Mouse (Mus musculus) adipose tissue, adult 10 weeks (tissue): Measurements from ENCODE around the gene Apobec2. TPM values are rescaled to one million over a fixed set of nuclear protein-coding genes. Genes with fewer than 3 reads are reported as not detected.

ENCODE experiments used
- polyA plus RNA-seq: library from polyadenylated mRNA; stranded (reverse); fragments of 350-450 nt; fragmentation: Illumina TruSeq; extraction: RNeasy Lipid Tissue Mini Kit (QIAGEN cat#74804); gene quantifications from one replicate; pipeline ENCODE4 v1.2.3, GENCODE M21; 2014; ENCODE audit warnings: low read depth, low replicate concordance

Apobec2 gene
- 0.21 TPM for polyA plus RNA-seq

DNA sequence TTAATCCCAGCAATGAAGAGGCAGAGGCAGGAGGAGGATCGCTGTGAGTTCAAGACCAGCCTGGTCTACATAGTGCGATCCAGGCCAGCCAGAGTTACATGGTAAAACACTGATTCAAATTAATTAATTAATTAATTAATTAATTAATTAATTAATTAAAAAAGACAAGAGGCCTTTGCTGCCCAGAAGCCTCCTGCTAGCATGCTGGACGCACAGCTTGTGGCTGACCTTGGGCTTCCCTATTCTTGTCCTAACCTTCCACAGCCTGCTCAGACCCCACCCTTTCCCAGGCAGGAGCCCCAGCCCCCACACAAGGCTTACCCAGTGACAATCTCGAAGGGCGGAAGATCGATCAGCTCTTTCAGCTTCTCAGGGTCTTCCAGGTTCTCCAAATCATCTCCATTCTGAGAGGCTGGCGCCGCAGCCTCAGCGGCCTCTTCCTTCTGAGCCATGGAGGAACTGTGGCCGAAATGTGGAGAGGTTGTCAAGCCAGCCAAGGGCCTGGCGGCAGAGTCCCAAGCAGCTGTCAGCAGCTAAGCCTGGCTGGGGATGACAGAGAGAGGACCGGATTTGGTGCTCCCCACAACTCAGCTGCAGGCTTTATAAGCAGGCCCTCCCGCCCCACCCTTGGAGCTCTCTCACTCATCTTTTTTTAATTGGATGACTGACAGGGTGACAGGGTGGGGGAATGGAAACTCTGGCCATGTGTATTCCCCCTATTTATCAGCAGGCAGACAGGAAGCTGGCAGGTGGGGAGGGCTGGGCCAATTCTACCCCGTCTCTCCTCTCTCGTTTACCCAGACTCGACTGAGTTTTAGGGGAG is at the start of gene Apobec2:
Gene Apobec2 (minus strand): TSS at position 773 of the 823 bp plus-strand sequence.

DNA sequence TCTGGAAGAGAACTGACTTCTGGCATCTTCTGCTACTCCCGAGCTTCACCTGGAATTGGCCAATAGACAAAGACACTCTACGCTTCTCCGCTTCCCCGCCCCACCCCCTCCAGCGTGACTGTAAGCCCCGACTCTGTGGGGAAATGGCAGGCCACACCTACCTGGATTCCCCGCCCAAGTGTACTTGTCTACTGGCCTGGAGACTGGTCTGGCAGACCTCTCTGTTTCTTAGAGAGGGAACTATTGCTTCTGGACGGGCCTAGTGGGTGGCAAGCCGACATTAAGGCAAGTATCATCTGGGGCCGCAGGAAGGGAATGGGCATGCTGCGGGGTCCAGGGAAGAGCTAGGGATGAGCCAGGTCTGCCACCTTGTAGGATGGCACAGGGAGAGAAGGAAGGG is 22.0 kb upstream of the Apobec2 start, which contains the start of gene Unc5cl:
Gene Unc5cl (plus strand): TSS at position 214 of the 400 bp plus-strand sequence.

DNA sequence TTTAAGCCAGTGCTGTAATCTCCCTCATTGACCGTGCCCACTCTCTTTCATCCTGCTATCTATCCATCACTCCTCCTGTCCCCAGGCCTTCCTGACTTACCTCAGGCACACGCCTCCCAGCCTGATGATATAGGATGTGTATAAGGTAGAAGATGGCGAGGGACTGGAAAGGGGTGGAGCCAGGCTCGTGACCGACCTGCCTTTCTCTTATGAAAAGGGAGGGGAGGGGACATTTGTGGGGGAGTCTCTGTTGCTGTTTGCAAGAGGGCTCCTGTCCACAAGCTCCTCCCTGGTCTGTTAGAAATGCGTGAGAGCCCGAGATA is 18.6 kb upstream of the Apobec2 start, which contains the start of gene Tspo2:
Gene Tspo2 (minus strand): TSS at position 170 of the 323 bp plus-strand sequence.

GRCm38 (mm10) chr17:48409380-48410298 is 23.1 kb downstream of the Apobec2 start, which contains the start of the genes Nfya and Oard1:
Gene Nfya, minus strand, starts transcription at chr17:48409906.
Gene Oard1, plus strand, starts transcription at chr17:48410014.

Other genes starting within 250 kb of the Apobec2 start
- gene Trem1, start 200.2 kb downstream of the Apobec2 start, polyA plus RNA-seq: not detected
- gene Trem3, start 185.2 kb downstream of the Apobec2 start, polyA plus RNA-seq: not detected
- 0.53 TPM for gene Treml4, start 168.6 kb downstream of the Apobec2 start, polyA plus RNA-seq
- 0.36 TPM for gene Treml2, start 133.4 kb downstream of the Apobec2 start, polyA plus RNA-seq
- 0.68 TPM for gene B430306N03Rik, start 116.8 kb downstream of the Apobec2 start, polyA plus RNA-seq
- 11.4 TPM for gene Trem2, start 86.5 kb downstream of the Apobec2 start, polyA plus RNA-seq
- gene Treml1, start 73.0 kb downstream of the Apobec2 start, polyA plus RNA-seq: not detected
- gene Nfya, start 23.0 kb downstream of the Apobec2 start, polyA plus RNA-seq: 24.5 TPM
- gene Oard1, start 22.9 kb downstream of the Apobec2 start, polyA plus RNA-seq: 39.9 TPM
- not detected for gene Tspo2, start 18.6 kb upstream of the Apobec2 start, polyA plus RNA-seq
- 1.2 TPM for gene Unc5cl, start 22.0 kb upstream of the Apobec2 start, polyA plus RNA-seq